Mouse (Mus musculus) forebrain, embryonic 13.5 days (tissue): Measurements from ENCODE around the gene Cdt1. TPM values are rescaled to one million over a fixed set of nuclear protein-coding genes. Genes with fewer than 3 reads are reported as not detected.
A peak's percentile ranks its signal among the peaks of the same experiment; 100 is the strongest.

Source experiments
- ATAC-seq: fragments of 200-750 bp; cut with Nextera tagmentation; 2 replicates; pipeline ENCODE4 v1.8.0; 2017
- H3K27ac ChIP-seq: fragments of 300-500 bp; sonication (generic); 2 replicates; pipeline ENCODE4 v1.5.1; 2015; ENCODE audit warnings: inconsistent platforms, mild to moderate bottlenecking, moderate library complexity
- H3K27me3 ChIP-seq: fragments of 300-500 bp; sonication (generic); 2 replicates; pipeline ENCODE4 v1.6.1; 2015; ENCODE audit warnings: mild to moderate bottlenecking, inconsistent platforms
- H3K36me3 ChIP-seq: fragments of 300-500 bp; sonication (generic); 2 replicates; pipeline ENCODE4 v1.6.1; 2015; ENCODE audit warnings: mild to moderate bottlenecking, inconsistent platforms; ENCODE audit not compliant: poor library complexity, severe bottlenecking
- H3K4me1 ChIP-seq: fragments of 300-500 bp; sonication (generic); 2 replicates; pipeline ENCODE4 v1.6.1; 2015; ENCODE audit warnings: inconsistent platforms
- H3K4me2 ChIP-seq: fragments of 300-500 bp; sonication (generic); 2 replicates; pipeline ENCODE4 v1.6.1; 2015; ENCODE audit warnings: inconsistent platforms, mild to moderate bottlenecking, moderate library complexity
- H3K4me3 ChIP-seq: fragments of 300-500 bp; sonication (generic); 2 replicates; pipeline ENCODE4 v1.5.1; 2015; ENCODE audit warnings: mild to moderate bottlenecking, inconsistent platforms
- H3K9ac ChIP-seq: fragments of 300-500 bp; sonication (generic); 2 replicates; pipeline ENCODE4 v1.6.1; 2015; ENCODE audit warnings: mild to moderate bottlenecking, inconsistent platforms
- H3K9me3 ChIP-seq: fragments of 300-500 bp; sonication (generic); replicated peaks from 2 replicates; pipeline ENCODE4 v1.6.1; 2016; ENCODE audit warnings: inconsistent platforms
- WGBS: fragments of 180-500 bp; shearing (Covaris S2); methylation state at CpG from one replicate; pipeline ENCODE4 v1.1.7; 2015; 5-methylcytosine and 5-hydroxymethylcytosine counted together
- polyA plus RNA-seq: library from polyadenylated mRNA; unstranded; fragments of >200 nt; fragmentation: Nextera tagmentation; extraction: Ambion mirVana; gene quantifications from 2 replicates; pipeline ENCODE4 v1.2.1, GENCODE M21; 2015

Cdt1 gene
- polyA plus RNA-seq, 1 experiment from 2014 or later: 29.1 TPM

- Histone ChIP-seq H3K4me1 (no peaks in the 10 kb centered on the region), H3K9ac (no peak overlapping the region), H3K27me3 (no peaks in the 10 kb centered on the region), H3K27ac (no peak overlapping the region), H3K4me3 (no peak overlapping the region), H3K4me2 (no peak overlapping the region), H3K36me3 (no peaks in the 10 kb centered on the region), H3K9me3 (no peaks in the 10 kb centered on the region)
- no peak for ATAC-seq
- WGBS: 83% methylated on average over 6 of the region's 6 CpGs
Measured at GRCm38 (mm10) chr8:122537033-122537432, 30.8 kb upstream of the Cdt1 start.

DNA sequence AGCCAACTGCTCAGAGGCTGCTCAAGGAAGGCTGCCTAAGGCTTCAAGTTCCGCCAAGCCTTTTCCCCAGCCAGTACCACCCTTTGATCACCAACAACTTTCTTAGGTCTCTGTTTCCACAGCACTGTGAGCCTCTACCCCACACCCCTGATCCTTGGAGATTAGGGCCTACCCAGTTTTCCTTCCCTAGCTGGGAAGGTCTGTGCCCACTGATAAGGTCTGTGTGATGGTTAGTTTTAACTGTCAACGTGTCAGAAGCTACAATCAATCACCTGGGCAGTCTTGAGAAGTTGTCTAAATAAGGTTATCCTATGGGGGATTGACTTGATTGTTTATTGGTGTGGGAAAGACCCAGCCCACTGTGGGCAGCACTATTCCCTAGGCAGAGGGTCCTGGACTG, 30.0 kb upstream of the Cdt1 start:
- no peak overlapping the region for H3K4me3 ChIP-seq
- no peaks in the 10 kb centered on the region for H3K27me3 ChIP-seq
- no peak for ATAC-seq
- 81% methylated on average over 2 of the region's 2 CpGs for WGBS
- no peak overlapping the region for H3K9ac ChIP-seq
- H3K36me3 ChIP-seq: no peaks in the 10 kb centered on the region
- no peak overlapping the region for H3K4me2 ChIP-seq
- no peaks in the 10 kb centered on the region for H3K4me1 ChIP-seq
- no peak overlapping the region for H3K27ac ChIP-seq
- H3K9me3 ChIP-seq: no peaks in the 10 kb centered on the region

- no peak for ATAC-seq
- Histone ChIP-seq H3K9ac (no peak overlapping the region), H3K36me3 (no peaks in the 10 kb centered on the region), H3K4me3 (no peak overlapping the region), H3K9me3 (no peaks in the 10 kb centered on the region), H3K27me3 (no peaks in the 10 kb centered on the region), H3K4me1 (no peaks in the 10 kb centered on the region), H3K4me2 (no peak overlapping the region), H3K27ac (no peak overlapping the region)
- WGBS: 87% methylated on average over 9 of the region's 9 CpGs
Measured at GRCm38 (mm10) chr8:122538310-122539076, 29.3 kb upstream of the Cdt1 start.

DNA sequence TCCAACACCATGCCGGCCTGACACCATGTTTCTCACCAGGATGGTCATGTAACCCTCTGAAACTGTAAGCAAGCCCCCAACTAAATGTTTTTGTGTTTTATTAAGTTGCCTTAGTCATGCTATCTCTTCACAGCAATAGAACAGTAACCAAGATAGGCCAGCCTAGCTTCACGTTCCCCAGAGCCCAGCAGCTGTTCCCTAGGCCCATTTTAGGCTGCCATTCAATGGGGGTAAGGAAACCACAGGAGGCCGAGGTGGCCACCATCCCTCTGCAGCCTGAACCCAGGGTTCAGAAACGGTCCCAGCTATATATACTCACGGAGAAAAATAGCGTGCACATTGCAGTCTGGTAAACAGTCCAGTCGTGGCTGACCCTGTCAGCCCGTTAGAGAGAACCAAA, 23.7 kb upstream of the Cdt1 start:
- no peak overlapping the region for H3K9ac ChIP-seq
- no peaks in the 10 kb centered on the region for H3K9me3 ChIP-seq
- no peaks in the 10 kb centered on the region for H3K36me3 ChIP-seq
- peaks cover 16% of the 10 kb centered on the region for H3K27me3 ChIP-seq
- WGBS: 89% methylated on average over 8 of the region's 8 CpGs
- no peak overlapping the region for H3K27ac ChIP-seq
- no peak for ATAC-seq
- no peaks in the 10 kb centered on the region for H3K4me1 ChIP-seq
- no peak overlapping the region for H3K4me2 ChIP-seq
- H3K4me3 ChIP-seq: no peak overlapping the region

DNA sequence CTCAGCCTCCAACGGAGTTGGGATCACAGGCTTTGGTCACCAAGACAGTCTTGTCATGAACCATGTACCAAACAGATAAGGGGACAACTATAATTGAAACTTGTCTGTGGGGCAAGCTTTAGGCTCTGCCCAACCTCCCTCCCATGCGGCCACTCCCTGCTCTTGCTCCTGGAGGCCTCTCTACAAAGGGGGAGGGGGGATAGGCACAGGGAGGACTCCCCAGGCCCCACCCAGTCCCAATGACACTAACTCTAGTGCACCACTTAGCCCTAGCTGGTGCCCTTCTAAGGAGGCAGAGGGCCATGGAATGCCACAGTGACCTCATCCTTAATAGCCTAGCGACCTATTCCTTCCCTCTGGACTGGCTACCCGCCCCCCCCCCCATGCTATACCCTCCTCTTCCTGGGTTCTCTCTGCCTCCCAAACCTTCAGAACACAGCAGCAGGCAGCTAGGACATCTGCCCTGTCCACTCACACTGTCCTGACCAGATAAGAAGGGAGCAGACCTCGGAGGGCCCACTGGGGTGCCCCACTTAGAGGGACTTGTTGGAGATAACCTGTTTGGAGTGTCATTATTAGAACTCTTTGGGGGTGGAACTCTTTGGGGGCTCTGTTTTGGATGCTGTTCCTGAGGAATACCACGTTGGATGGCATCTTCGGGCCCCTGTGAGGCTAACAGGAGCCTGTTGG, 21.6 kb upstream of the Cdt1 start:
- 84% methylated on average over 7 of the region's 7 CpGs for WGBS
- H3K27ac ChIP-seq: no peak overlapping the region
- ATAC-seq: no peak
- H3K9me3 ChIP-seq: no peaks in the 10 kb centered on the region
- no peaks in the 10 kb centered on the region for H3K36me3 ChIP-seq
- H3K4me3 ChIP-seq: no peak overlapping the region
- peaks cover 36% of the 10 kb centered on the region for H3K27me3 ChIP-seq
- H3K4me1 ChIP-seq: peaks cover 12% of the 10 kb centered on the region
- H3K9ac ChIP-seq: no peak overlapping the region
- H3K4me2 ChIP-seq: no peak overlapping the region

GRCm38 (mm10) chr8:122546811-122547453, 20.9 kb upstream of the Cdt1 start:
- Histone ChIP-seq H3K27ac (no peak overlapping the region), H3K9me3 (no peaks in the 10 kb centered on the region), H3K4me1 (peaks cover 18% of the 10 kb centered on the region), H3K27me3 (peaks cover 43% of the 10 kb centered on the region), H3K4me2 (0 out of 2 replicates have a peak overlapping the region, but pooled peaks have one; percentile 2), H3K36me3 (no peaks in the 10 kb centered on the region), H3K9ac (no peak overlapping the region; the same call in 1 of the 2 replicates), H3K4me3 (no peak overlapping the region)
- 79% methylated on average over 24 of the region's 24 CpGs for WGBS
- ATAC-seq: no peak

DNA sequence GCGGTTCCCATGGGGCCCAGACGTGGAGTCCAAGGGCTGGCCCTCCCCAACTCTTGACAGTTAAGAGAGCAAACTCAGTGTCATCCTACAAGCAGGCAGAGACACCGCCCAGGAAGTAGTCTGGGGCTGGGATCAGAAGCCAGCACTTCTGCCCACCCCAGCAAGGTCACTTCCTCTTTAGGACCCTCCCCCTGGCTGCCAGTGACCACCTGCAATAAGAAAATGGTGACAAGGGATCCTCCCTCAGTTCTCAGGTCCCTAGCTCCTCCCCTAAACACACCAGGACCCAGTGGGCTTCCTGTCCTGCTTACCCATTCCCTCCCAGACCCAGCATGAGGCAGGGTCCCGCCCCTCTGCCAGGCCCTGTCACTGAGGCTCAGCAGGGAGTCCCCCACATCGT, 20.0 kb upstream of the Cdt1 start:
- Histone ChIP-seq H3K4me2 (no peak overlapping the region), H3K4me3 (no peak overlapping the region), H3K36me3 (no peaks in the 10 kb centered on the region), H3K4me1 (peaks cover 18% of the 10 kb centered on the region), H3K9me3 (no peaks in the 10 kb centered on the region), H3K9ac (no peak overlapping the region), H3K27me3 (peaks cover 47% of the 10 kb centered on the region), H3K27ac (no peak overlapping the region)
- no peak for ATAC-seq
- WGBS: 37% methylated on average over 5 of the region's 5 CpGs

GRCm38 (mm10) chr8:122548331-122548730, 19.5 kb upstream of the Cdt1 start:
- Histone ChIP-seq H3K4me2 (no peak overlapping the region), H3K9ac (no peak overlapping the region), H3K36me3 (no peaks in the 10 kb centered on the region), H3K27me3 (peaks cover 47% of the 10 kb centered on the region), H3K4me1 (peaks cover 18% of the 10 kb centered on the region), H3K4me3 (no peak overlapping the region), H3K27ac (no peak overlapping the region), H3K9me3 (no peaks in the 10 kb centered on the region)
- ATAC-seq: no peak
- 80% methylated on average over 13 of the region's 13 CpGs for WGBS

DNA sequence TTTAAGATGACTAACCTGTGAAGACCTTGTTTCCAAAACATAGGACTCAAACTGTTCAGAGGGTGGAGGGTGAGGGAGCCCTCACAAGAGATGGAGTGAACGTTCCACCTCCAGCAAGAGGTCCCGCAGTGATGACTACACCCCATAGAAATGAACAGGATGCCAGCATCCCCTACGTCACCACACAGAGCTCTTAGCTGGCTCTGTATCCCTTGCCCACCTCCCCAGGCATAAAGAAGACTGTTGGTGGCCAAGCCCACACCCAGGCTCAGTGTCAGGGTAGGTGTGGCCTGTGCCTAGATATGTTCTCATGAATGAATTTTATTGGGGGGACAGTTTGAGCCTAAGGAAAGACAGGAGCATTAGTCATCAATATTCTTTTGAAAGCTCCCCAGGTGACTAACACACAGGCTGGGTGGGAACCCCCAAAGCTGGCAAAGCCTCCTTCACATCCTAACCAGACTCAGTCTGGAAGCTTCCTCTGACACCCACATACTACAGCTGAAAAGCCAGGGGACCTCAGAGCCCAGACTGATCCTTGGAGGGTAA, 18.9 kb upstream of the Cdt1 start:
- H3K4me3 ChIP-seq: no peak overlapping the region
- WGBS: 88% methylated on average over 3 of the region's 3 CpGs
- peaks cover 18% of the 10 kb centered on the region for H3K4me1 ChIP-seq
- H3K4me2 ChIP-seq: no peak overlapping the region
- no peaks in the 10 kb centered on the region for H3K9me3 ChIP-seq
- no peak for ATAC-seq
- no peak overlapping the region for H3K27ac ChIP-seq
- peaks cover 47% of the 10 kb centered on the region for H3K27me3 ChIP-seq
- no peaks in the 10 kb centered on the region for H3K36me3 ChIP-seq
- H3K9ac ChIP-seq: no peak overlapping the region

GRCm38 (mm10) chr8:122550234-122550994, 17.4 kb upstream of the Cdt1 start:
- peak; percentile 65; the same call in 1 of the 2 replicates for ATAC-seq
- Histone ChIP-seq H3K27me3 (peaks cover 47% of the 10 kb centered on the region), H3K4me3 (peak overlapping the region; percentile 47), H3K9me3 (no peaks in the 10 kb centered on the region), H3K4me1 (peaks cover 18% of the 10 kb centered on the region), H3K36me3 (no peaks in the 10 kb centered on the region), H3K4me2 (peak overlapping the region; percentile 83), H3K27ac (no peak overlapping the region), H3K9ac (peak overlapping the region; percentile 64)
- WGBS: 5% methylated on average over 39 of the region's 52 CpGs

DNA sequence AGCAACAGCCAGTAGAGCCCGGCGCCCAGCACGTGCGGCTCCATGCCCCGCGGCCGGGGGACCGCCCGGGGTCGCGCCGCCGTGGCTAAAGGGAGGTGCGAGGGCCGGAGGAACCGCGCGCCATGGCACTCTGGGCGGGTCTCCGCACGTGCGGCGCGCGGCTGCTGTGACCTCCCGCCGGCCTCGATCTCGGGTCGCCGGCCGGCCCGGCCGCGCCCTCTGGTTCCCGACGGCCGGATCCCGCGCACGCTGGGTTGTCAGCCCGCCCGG, 16.9 kb upstream of the Cdt1 start:
- Histone ChIP-seq H3K27ac (no peak overlapping the region), H3K27me3 (peaks cover 47% of the 10 kb centered on the region), H3K4me1 (peaks cover 18% of the 10 kb centered on the region), H3K4me3 (peak overlapping the region; percentile 47), H3K9ac (peak overlapping the region; percentile 64), H3K4me2 (peak overlapping the region; percentile 83), H3K9me3 (no peaks in the 10 kb centered on the region), H3K36me3 (no peaks in the 10 kb centered on the region)
- ATAC-seq: no peak
- under 1% methylated on average over 38 of the region's 43 CpGs for WGBS
